Mouse (Mus musculus) 416B (cell line): ENCODE results near the gene Asic2.

Experiments
- DNase-seq: peaks from one replicate; pipeline ENCODE4 v3.0.0; 2011; ENCODE audit warnings: low read depth

Asic2 gene

DNA sequence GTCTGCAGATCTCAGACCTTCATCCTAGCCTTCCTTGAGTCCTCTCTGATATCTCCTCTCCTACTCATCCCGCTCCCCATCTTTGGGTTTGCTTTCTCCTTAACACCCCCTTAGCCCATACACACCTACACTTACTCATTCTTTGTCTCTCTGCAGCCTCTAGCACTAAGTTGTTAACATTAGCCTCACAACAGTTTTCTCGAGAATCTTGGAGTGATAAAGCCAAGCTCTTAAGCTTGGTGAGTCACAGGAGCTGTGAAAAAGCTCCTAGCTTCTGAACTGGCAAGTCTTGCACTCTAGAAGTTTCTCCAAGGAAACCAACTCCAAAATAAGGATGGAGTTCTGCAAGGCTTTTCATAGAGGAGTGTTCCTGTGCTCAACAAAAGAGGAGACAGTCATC lies 803.4 kb downstream of the Asic2 start:
- no peak for DNase-seq

DNA sequence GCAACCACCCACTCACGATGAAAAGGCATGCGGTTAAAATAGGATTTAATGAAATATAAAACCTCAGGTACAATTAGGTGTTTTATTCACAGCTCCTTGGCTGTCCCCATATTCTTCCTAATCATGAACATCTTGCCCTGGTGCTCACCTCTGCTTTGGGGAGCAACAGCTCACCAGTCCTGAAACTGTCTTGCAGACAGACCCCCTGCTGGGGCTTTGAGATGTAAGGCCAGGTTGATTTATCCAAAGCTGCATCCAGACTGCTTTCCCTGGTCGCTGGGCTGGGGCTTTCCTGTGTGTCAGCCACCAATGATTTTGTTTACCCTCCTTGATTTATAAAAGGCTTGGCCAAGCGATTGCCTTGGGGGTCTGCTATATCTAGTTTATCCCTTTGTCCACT lies 805.2 kb downstream of the Asic2 start:
- DNase-seq, result no peak

- no peak for DNase-seq
Observed at GRCm38 (mm10) chr11:81153841-81154240, 814.4 kb downstream of the Asic2 start.

- DNase-seq, result no peak
Observed at GRCm38 (mm10) chr11:81153161-81153840, 815.0 kb downstream of the Asic2 start.

GRCm38 (mm10) chr11:81152460-81153160 lies 815.6 kb downstream of the Asic2 start:
- DNase-seq, result no peak

GRCm38 (mm10) chr11:81152021-81152385 lies 816.3 kb downstream of the Asic2 start:
- no peak for DNase-seq

DNA sequence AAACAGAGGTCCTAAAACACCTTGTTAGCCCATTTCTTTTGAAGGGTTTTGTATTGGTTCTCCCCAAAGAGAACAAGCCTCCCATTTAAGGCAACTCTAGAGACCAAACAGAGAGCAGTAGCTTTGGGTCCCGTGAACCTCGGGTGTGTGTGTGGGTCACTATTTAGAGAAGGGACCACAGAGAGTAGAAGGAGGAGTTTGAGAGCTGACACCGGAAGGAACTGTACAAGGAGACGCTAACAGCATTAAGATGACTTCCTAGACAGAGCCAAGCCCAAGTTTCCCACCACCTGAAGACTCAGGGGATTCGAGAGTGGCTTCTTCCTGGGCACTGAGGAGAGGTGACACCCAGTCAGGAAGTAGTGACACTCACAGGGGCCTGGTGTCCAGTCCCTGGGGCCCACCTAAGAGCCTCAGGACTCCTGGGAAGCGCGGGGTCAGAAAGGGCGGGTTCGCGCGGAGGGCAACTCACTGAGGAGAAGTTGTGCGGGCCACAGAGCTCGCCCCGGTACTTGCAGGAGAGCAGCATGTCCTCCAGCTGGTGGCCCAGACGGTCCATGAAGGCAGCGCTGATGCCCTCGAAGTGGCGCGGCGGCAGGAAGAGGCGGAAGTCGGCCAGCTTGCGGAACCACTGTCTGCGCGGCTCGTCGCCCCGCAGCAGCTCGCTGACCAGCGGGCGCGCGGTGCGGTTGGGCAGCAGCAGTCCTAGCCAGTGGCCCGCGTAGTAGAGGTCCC lies 816.8 kb downstream of the Asic2 start:
- no peak for DNase-seq

GRCm38 (mm10) chr11:81150621-81151020 lies 817.6 kb downstream of the Asic2 start:
- no peak for DNase-seq

GRCm38 (mm10) chr11:81148423-81148822 lies 819.8 kb downstream of the Asic2 start:
- DNase-seq, result no peak

DNA sequence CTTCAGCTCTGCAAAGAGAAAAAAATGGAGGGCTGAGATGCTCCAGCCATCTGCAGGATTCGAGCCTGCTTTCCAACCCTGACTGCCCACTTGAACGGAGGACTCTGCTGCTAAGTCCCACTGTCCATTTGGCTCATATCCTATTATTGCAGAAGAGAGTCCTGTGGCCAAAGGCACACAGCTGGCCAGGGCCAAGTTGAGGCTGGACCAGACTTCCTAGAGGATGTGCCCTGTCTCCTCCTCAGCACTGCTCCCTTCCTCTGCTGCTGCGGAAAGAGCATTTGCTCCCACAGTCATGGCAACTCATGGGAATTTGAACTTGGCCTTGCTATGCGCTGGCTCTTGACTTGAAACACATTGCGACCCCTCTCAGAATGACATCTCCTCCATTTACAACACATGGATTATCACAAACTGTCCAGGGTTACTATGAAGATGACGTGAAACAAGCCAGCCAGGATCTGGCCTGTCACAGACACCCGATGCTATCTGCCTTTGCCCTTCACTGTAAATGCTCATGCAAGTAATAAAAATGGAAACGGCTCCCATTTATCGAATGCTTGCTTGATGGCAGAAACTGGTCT lies 821.6 kb downstream of the Asic2 start:
- DNase-seq, result no peak

DNA sequence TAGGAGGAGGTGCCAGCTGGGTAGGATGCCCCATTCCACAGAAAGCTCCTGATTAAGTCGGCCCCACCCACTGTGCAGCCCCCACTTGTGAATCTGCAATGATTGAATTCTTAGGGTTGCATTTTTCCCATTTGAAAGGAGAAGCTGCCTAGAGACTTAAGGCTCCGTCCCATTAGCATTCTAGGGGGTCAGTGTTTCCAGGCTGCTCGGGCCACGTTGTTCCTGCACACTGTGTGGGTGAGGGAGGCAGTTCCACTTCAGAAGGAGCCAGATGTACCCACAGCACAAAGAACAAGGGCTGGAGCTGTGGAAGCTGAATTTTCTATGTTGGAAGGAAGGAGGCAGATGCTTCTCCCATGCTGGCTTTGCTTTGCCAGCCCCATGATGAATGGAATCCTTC lies 833.1 kb downstream of the Asic2 start:
- no peak for DNase-seq

GRCm38 (mm10) chr11:81133950-81134349 lies 834.3 kb downstream of the Asic2 start:
- no peak for DNase-seq

DNA sequence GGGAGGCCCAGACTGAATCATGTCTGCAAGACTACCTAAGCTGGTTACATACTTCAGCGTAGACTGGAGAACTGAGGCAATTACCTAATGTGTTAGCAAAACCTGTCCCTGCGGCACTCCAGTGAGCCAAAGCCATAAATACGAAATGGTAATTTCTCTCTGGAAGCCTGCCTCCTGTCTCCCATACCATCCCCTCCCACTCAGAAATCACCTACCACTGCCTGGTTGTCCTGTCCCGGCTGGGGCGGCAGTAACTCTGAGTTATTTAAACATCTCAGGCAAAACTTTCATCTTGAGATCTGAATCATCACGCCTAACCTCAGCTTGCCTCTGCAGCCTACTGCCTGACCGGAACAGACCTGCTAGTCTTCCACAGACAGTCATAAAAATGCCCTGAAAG lies 835.6 kb downstream of the Asic2 start:
- DNase-seq, result no peak

DNA sequence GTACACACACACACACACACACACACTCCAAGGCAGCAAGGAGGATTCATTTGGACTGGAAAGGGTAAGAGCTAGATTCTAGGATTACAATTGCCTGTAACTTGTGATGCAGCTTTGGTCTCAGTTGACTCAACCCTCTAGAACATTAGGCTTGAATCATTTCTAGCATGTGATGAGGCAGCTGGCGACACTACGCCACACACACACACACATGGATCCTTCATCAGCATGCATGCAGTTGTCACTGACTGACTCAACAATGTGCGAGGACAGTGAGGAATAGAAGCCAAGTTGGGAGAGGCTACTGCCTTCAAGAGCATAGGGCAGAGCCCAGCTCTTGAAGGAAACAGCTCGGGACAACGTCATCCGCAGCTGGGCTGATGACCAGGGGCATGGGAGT lies 843.9 kb downstream of the Asic2 start:
- no peak for DNase-seq

DNA sequence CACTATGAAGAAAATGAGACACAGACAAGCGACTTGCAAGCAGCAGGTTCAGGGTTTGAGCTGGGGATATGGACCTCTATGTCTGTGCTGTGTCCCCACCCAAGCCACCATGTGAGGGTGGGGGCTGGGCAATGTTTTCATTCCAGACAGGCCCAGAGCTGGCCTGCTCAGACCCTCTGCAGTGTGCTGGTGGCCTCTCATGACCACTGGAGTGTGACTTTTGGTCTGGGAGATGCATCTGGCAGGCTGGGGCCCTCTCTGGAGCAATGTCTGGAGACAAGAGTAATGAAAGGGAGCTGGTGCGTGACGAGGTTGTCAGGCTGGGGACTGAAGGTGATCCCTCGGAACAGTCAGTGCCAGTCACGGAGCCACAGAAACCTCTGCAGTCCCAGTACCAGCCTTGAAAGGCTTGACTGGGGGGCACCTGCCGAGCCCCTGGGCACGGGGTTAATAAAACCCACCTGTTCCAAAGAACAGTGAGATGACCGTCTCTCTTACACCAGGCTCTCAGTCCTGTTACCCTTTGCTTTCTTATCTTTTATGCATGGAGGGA lies 848.2 kb downstream of the Asic2 start:
- DNase-seq, result no peak

GRCm38 (mm10) chr11:81118055-81118454 lies 850.2 kb downstream of the Asic2 start:
- DNase-seq, result no peak

DNA sequence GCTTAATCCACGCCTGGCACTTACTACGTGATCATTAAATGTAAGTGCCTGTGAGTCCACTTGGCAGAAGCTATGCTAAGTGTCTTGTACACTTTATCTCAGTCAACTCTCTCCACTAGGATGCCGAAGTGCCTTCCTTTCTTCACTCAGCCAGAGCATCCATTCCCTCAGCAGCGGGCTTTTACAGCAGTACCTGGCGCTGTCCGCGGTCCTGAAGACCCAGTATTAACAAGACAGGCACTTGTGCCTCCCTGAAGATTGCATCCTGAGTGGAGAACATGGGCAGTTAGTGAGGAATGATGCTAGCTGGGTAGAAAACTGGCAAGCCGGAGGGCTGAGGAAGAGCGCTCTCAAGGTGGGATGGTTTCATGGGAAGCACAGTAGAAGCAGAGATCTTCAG lies 852.6 kb downstream of the Asic2 start:
- DNase-seq, result peak; percentile 28

DNA sequence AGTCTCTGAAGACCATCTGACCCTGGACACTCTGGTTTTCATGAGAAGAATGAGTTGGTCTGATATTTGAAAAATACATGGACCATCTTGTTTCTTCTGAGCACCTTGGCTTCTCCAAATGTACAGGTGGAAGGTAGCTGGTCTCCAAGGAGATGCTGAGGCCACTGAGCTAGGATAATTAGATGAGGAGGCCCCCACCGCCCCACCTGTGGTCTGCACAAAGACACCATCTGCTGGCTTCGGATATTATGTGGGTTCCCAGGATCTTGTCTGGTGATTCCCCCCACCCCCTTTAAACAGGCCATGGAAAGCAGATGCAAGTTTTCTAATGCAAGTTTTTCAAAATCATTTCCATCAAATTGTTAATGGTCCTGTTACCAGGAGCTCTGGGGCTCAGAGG lies 856.6 kb downstream of the Asic2 start:
- DNase-seq, result no peak

- no peak for DNase-seq
Observed at GRCm38 (mm10) chr11:81110049-81110448, 858.2 kb downstream of the Asic2 start.

DNA sequence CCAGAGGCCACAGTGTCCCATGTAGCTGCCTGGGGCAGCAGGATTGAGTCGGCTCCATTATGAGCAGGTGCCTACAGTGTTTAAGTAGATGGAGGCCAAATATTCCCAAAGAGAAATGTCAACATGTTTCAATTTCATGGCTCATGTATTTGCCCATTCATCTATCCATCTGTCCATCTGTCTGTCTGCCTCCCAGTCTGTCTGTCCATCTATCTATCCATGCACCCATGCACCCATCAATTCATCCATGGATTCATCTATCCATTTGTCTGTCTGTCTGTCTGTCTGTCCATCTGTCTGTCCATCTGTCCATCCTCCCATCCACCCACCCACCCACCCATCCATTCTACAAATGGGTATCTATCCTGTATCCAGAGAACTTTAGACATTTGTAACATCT lies 861.3 kb downstream of the Asic2 start:
- DNase-seq, result no peak

DNA sequence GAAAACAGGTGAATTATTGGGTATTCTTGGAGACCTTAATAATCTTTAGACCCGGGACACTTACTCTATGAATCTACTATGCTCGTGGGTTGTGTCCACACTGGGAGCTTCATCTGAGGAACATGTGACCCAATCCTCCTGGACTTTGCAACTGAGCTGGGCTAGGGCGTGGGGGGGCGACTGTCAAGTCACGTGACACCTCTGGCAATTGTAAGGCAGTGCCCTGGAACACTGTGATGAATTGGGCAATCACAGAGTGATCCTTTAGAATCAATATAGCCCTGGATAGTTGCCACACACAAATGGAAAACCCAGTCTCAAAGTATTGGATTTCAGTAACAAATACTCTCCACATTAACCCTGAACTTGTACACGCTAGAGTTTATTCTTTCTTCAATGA lies 867.4 kb downstream of the Asic2 start:
- no peak for DNase-seq

DNA sequence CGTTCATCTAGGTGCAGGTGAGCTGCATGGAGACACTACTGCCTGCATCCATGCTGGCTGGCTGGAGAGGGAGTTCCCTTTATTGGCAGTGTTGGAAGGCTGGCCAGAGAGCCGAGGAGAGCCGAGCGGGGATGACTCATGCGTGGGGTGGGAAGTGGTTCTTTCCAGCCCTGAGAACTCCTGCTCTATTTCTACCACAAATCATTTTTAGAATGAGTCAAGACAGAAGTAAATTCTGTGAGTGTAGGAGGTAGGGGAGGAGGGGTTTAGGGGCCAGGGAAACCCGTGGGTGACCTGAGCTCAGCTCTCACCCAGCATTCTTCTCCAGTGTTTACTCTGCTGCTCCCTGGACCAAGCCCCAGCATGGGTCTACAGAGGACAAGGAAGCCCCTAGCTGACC lies 872.2 kb downstream of the Asic2 start:
- peak; percentile 16 for DNase-seq

DNA sequence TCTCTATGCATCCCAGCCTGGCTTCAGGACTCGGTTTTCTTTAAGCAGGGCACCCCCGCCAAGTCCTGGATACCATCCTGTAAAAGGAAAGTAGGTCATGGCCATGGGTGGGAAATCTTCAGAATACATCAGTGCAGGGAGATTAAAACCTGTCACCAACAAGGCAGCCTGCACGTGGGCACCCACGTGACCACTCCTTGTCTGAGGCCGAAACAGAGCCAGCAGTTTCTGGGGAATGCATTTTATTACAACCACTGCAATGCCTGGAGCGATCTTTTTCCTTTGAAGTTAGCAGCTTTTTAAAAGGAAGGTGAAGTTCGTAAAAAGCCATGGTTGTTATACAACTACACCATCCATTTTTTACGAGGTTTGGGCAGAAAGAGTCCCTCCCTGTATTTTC lies 873.7 kb downstream of the Asic2 start:
- no peak for DNase-seq
